Mouse (Mus musculus): Measurements from ENCODE around the gene E330014E10Rik.

E330014E10Rik gene

DNA sequence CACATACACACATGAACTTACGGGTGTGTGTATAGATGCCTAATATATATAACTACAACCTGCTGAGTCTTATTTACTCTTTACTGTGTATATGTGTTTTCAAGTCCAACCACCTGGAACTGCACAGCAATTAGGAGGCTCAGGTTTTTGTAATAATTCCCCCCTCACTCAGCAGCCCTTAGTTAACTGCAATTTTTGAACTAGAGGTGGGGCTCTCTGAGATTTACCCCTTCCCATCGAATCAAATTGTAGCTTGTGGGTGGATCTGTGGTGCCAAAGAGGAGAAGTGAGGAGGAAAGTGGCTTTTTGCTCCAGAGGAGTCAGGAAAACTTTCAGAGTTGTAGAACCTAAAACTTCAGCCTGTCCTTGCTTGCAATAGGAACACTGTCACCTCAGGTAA lies at the start of gene E330014E10Rik:
Gene E330014E10Rik, plus strand, starts transcription at position 301 of the 400 bp plus-strand sequence.
- no CpG with 5 or more reads among the region's 2 CpGs for WGBS

DNA sequence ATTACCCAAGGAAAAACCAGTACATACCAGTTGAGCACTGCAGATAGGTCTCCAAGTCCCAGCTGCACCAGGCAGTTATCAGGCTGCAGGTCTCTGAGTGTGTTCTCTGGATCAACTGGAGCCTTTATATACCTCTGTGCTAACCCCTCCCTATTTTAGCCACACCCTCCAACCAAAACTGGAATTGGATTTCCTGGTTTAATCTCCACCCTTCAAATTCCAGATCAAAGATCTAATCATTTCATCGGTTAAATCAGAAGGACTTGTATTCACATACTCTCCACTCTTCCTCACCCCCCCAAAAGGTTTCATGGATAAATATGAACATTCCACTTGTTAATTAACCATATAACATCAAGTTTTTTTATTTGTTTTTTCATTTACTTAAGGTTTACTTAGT lies 39.7 kb upstream of the E330014E10Rik start, which contains the start of gene Gm7978:
Gene Gm7978, minus strand, starts transcription at position 101 of the 400 bp plus-strand sequence.
- no CpG with 5 or more reads among the region's 1 CpGs for WGBS

DNA sequence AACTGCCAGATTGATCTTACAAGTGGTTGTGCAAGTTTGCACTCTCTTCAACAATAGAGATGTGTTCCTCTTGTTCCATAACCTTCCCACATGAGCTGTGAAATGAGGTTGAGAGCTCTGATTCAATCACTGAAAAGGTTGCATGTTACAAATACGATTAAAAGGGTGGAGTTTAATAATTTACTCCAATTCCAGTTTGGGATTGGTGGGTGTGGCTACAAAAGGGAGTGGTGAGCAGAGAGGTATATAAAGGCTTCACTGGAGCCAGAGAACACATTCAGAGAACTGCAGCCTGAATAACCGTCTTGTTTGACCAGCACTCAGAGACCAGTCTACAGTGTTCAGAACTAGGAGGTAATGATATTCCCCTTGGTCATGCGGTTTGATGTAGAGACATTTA lies 34.1 kb upstream of the E330014E10Rik start, which contains the start of gene Gm7982:
Gene Gm7982, plus strand, starts transcription at position 301 of the 400 bp plus-strand sequence.
- no CpG with 5 or more reads among the region's 3 CpGs for WGBS

DNA sequence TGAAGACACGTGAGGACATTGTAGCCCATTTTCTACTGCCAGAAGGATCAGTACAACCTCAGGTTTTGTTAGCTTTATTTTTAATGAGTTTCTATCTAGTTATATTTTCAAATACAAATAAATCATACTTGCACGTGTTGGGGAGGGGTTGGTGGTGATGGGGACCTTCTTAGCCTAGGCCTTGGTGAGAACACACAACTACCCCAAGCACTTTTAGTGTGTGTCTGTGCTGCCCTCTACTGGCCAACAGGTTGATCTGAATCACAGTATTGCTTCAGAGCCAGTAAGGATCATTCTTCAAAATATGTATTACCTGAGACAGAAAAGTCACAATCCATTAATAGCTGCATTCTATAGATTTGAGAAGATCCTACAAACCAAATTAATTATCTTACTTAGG lies 35.1 kb downstream of the E330014E10Rik start:
- WGBS, result 65% methylated on average over 2 of the region's 2 CpGs

DNA sequence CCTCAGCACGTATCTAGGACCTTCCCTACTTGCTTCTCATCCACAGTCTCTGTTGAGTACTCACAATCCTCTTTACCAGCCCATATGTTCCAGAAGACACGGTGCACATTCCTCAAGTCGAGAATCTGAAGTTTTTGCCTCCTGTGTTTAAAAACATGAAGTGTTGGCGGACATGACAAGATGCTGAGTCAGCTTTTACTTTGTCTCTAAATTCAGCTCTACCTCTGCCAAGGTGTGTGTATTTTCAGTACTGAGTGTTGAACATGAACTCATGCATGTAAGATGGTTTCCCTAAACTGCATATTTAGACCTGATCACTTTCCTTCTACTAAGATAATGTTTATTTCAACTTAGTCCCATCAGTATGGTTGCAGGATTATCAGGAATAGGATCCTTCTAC lies 60.8 kb downstream of the E330014E10Rik start:
- 67% methylated on average over 4 of the region's 4 CpGs for WGBS

DNA sequence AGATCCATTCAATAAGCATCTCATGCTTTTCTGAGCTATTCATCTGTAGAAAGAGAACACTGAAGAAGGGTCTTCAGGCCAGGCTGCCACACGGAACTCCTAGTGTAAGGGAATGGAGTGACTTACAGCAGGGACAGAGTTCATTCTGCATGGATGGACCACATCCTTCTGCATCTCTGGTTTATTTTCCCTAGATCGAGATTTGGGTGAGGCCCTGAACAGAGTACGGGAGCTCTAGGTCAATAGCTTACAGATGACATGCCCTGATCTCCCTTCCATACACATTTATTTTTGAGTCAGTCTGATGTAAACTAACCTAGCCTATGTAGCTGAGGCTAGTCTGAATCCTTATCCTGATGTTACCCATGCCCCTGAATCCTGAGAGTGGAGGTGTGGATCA lies 78.2 kb downstream of the E330014E10Rik start:
- WGBS, result 85% methylated on average over 3 of the region's 3 CpGs
